Mouse (Mus musculus) forebrain, embryonic 15.5 days (tissue): Measurements from ENCODE around the gene Zfp72. TPM values are rescaled to one million over a fixed set of nuclear protein-coding genes. Genes with fewer than 3 reads are reported as not detected.

Experiments
- ATAC-seq: fragments of 200-750 bp; cut with Nextera tagmentation; replicated peaks from 2 replicates; pipeline ENCODE4 v1.8.0; 2017; ENCODE audit warnings: mild to moderate bottlenecking, moderate TSS enrichment, moderate library complexity
- H3K27ac ChIP-seq: fragments of 300-500 bp; sonication (generic); replicated peaks from 2 replicates; pipeline ENCODE4 v1.5.1; 2015; ENCODE audit warnings: mild to moderate bottlenecking, inconsistent platforms
- H3K27me3 ChIP-seq: fragments of 300-500 bp; sonication (generic); 2 replicates; pipeline ENCODE4 v1.6.1; 2015; ENCODE audit warnings: inconsistent platforms
- H3K36me3 ChIP-seq: fragments of 300-500 bp; sonication (generic); 2 replicates; pipeline ENCODE4 v1.6.1; 2015; ENCODE audit warnings: mild to moderate bottlenecking, inconsistent platforms
- H3K4me1 ChIP-seq: fragments of 300-500 bp; sonication (generic); 2 replicates; pipeline ENCODE4 v1.6.1; 2015; ENCODE audit warnings: inconsistent platforms
- H3K4me2 ChIP-seq: fragments of 300-500 bp; sonication (generic); replicated peaks from 2 replicates; pipeline ENCODE4 v1.6.1; 2015; ENCODE audit warnings: mild to moderate bottlenecking, inconsistent platforms
- H3K4me3 ChIP-seq: fragments of 300-500 bp; sonication (generic); 2 replicates; pipeline ENCODE4 v1.5.1; 2015; ENCODE audit warnings: mild to moderate bottlenecking, inconsistent platforms
- H3K9ac ChIP-seq: fragments of 300-500 bp; sonication (generic); replicated peaks from 2 replicates; pipeline ENCODE4 v1.6.1; 2015; ENCODE audit warnings: mild to moderate bottlenecking, inconsistent platforms
- H3K9me3 ChIP-seq: fragments of 300-500 bp; sonication (generic); 2 replicates; pipeline ENCODE4 v1.6.1; 2016; ENCODE audit warnings: inconsistent platforms
- WGBS: fragments of 180-500 bp; shearing (Covaris S2); methylation state at CpG from one replicate; pipeline ENCODE4 v1.1.7; 2015; ENCODE audit warnings: mixed read lengths; 5-methylcytosine and 5-hydroxymethylcytosine counted together
- polyA plus RNA-seq: library from polyadenylated mRNA; unstranded; fragments of >200 nt; fragmentation: Nextera tagmentation; extraction: Ambion mirVana; gene quantifications from 2 replicates; pipeline ENCODE4 v1.2.1, GENCODE M21; 2015

Zfp72 gene
- 6.3 and 7.0 TPM in 2 replicates for polyA plus RNA-seq

- peak within 1 kb of the TSS; percentile 56 for H3K9ac ChIP-seq
- 2% methylated on average over 14 of the region's 14 CpGs for WGBS
- H3K4me2 ChIP-seq = peak within 1 kb of the TSS; percentile 55
- peak; percentile 96 for ATAC-seq
- no peak within 1 kb of the TSS for H3K27ac ChIP-seq
- H3K4me1 ChIP-seq = peaks cover 8% of the 10 kb centered on the region
- peak within 1 kb of the TSS; percentile 54 for H3K4me3 ChIP-seq
- no peaks in the 10 kb centered on the region for H3K9me3 ChIP-seq
- no peaks in the 10 kb centered on the region for H3K36me3 ChIP-seq
- H3K27me3 ChIP-seq = no peaks in the 10 kb centered on the region
Observed at GRCm38 (mm10) chr13:74390371-74390990, at the start of gene Zfp72. Gene Zfp72 (minus strand): TSS chr13:74390836.

GRCm38 (mm10) chr13:74439895-74440294, 49.3 kb upstream of the Zfp72 start:
- WGBS = 27% methylated on average over 19 of the region's 19 CpGs
- no peak overlapping the region for H3K9ac ChIP-seq
- no peak overlapping the region for H3K27ac ChIP-seq
- no peaks in the 10 kb centered on the region for H3K4me1 ChIP-seq
- no peak overlapping the region for H3K4me2 ChIP-seq
- no peak for ATAC-seq
- H3K9me3 ChIP-seq = peaks cover 37% of the 10 kb centered on the region
- peaks cover 18% of the 10 kb centered on the region for H3K36me3 ChIP-seq
- 0 out of 2 replicates have a peak overlapping the region, but pooled peaks have one; percentile 4 for H3K4me3 ChIP-seq
- no peaks in the 10 kb centered on the region for H3K27me3 ChIP-seq

GRCm38 (mm10) chr13:74399298-74399839, 8.7 kb upstream of the Zfp72 start, which contains the start of gene Ftl1-ps1:
Gene Ftl1-ps1 (plus strand): TSS chr13:74399694.
- peaks cover 5% of the 10 kb centered on the region; the same call in 1 of the 2 replicates for H3K27me3 ChIP-seq
- no peaks in the 10 kb centered on the region for H3K4me1 ChIP-seq
- H3K9me3 ChIP-seq = no peaks in the 10 kb centered on the region
- H3K36me3 ChIP-seq = no peaks in the 10 kb centered on the region
- ATAC-seq = no peak
- H3K4me2 ChIP-seq = no peak within 1 kb of the TSS
- no peak within 1 kb of the TSS for H3K4me3 ChIP-seq
- 8% methylated on average over 11 of the region's 11 CpGs for WGBS
- H3K9ac ChIP-seq = no peak within 1 kb of the TSS
- H3K27ac ChIP-seq = no peak within 1 kb of the TSS

GRCm38 (mm10) chr13:74391156-74391555, 520 bp upstream of the Zfp72 start:
- no peaks in the 10 kb centered on the region for H3K9me3 ChIP-seq
- WGBS = 72% methylated on average over 2 of the region's 2 CpGs
- H3K27ac ChIP-seq = no peak overlapping the region
- H3K27me3 ChIP-seq = no peaks in the 10 kb centered on the region
- H3K4me2 ChIP-seq = no peak overlapping the region
- peaks cover 8% of the 10 kb centered on the region for H3K4me1 ChIP-seq
- H3K4me3 ChIP-seq = no peak overlapping the region
- no peaks in the 10 kb centered on the region for H3K36me3 ChIP-seq
- ATAC-seq = peak; percentile 41
- no peak overlapping the region for H3K9ac ChIP-seq

GRCm38 (mm10) chr13:74389730-74390129, 906 bp downstream of the Zfp72 start:
- Histone ChIP-seq H3K9me3 (no peaks in the 10 kb centered on the region), H3K4me1 (peaks cover 8% of the 10 kb centered on the region), H3K27ac (no peak overlapping the region), H3K9ac (no peak overlapping the region), H3K36me3 (no peaks in the 10 kb centered on the region), H3K4me3 (peak overlapping the region; percentile 54), H3K27me3 (no peaks in the 10 kb centered on the region), H3K4me2 (peak overlapping the region; percentile 55)
- WGBS = 76% methylated on average over 6 of the region's 6 CpGs
- no peak for ATAC-seq

GRCm38 (mm10) chr13:74382289-74382688, 8.3 kb downstream of the Zfp72 start:
- 6% methylated on average over 3 of the region's 3 CpGs for WGBS
- Histone ChIP-seq H3K36me3 (no peaks in the 10 kb centered on the region), H3K27me3 (no peaks in the 10 kb centered on the region), H3K4me1 (peaks cover 15% of the 10 kb centered on the region), H3K9me3 (no peaks in the 10 kb centered on the region), H3K27ac (0 out of 2 replicates have a peak overlapping the region, but pooled peaks have one; percentile 6), H3K9ac (no peak overlapping the region), H3K4me2 (no peak overlapping the region), H3K4me3 (no peak overlapping the region)
- peak; percentile 44; the same call in 1 of the 2 replicates for ATAC-seq

- H3K9ac ChIP-seq = no peak overlapping the region
- H3K36me3 ChIP-seq = no peaks in the 10 kb centered on the region
- no peak overlapping the region for H3K4me3 ChIP-seq
- H3K4me2 ChIP-seq = 0 out of 2 replicates have a peak overlapping the region, but pooled peaks have one; percentile 5
- no peaks in the 10 kb centered on the region for H3K27me3 ChIP-seq
- 0 out of 2 replicates have a peak overlapping the region, but pooled peaks have one; percentile 6 for H3K27ac ChIP-seq
- peak; percentile 78 for ATAC-seq
- no peaks in the 10 kb centered on the region for H3K9me3 ChIP-seq
- H3K4me1 ChIP-seq = peaks cover 15% of the 10 kb centered on the region
- 57% methylated on average over 10 of the region's 10 CpGs for WGBS
Observed at GRCm38 (mm10) chr13:74381533-74382276, 8.9 kb downstream of the Zfp72 start.

GRCm38 (mm10) chr13:74363859-74364235, 26.8 kb downstream of the Zfp72 start, which contains the start of gene Lrrc14b:
Gene Lrrc14b (minus strand): TSS chr13:74364005.
- H3K9ac ChIP-seq = no peak within 1 kb of the TSS
- H3K36me3 ChIP-seq = peaks cover 20% of the 10 kb centered on the region
- H3K4me2 ChIP-seq = no peak within 1 kb of the TSS
- H3K27ac ChIP-seq = no peak within 1 kb of the TSS
- 75% methylated on average over 8 of the region's 8 CpGs for WGBS
- H3K9me3 ChIP-seq = no peaks in the 10 kb centered on the region
- no peak within 1 kb of the TSS for H3K4me3 ChIP-seq
- no peak for ATAC-seq
- no peaks in the 10 kb centered on the region for H3K27me3 ChIP-seq
- no peaks in the 10 kb centered on the region for H3K4me1 ChIP-seq

- no peak for ATAC-seq
- WGBS = 90% methylated on average over 13 of the region's 13 CpGs
- H3K9ac ChIP-seq = no peak overlapping the region
Observed at GRCm38 (mm10) chr13:74363176-74363858, 27.3 kb downstream of the Zfp72 start.

GRCm38 (mm10) chr13:74362218-74362617, 28.4 kb downstream of the Zfp72 start:
- 0 out of 2 replicates have a peak, but pooled peaks have one; percentile 12 for ATAC-seq
- H3K4me2 ChIP-seq = no peak overlapping the region
- no peaks in the 10 kb centered on the region for H3K9me3 ChIP-seq
- H3K9ac ChIP-seq = no peak overlapping the region
- no peaks in the 10 kb centered on the region for H3K4me1 ChIP-seq
- WGBS = 79% methylated on average over 2 of the region's 2 CpGs
- H3K27me3 ChIP-seq = no peaks in the 10 kb centered on the region
- no peak overlapping the region for H3K4me3 ChIP-seq
- no peak overlapping the region for H3K27ac ChIP-seq
- peaks cover 33% of the 10 kb centered on the region for H3K36me3 ChIP-seq

More at GRCm38 (mm10) chr13:74363176-74363858, 27.3 kb downstream of the Zfp72 start:
- Histone ChIP-seq H3K4me3 (no peak overlapping the region), H3K27ac (no peak overlapping the region), H3K27me3 (no peaks in the 10 kb centered on the region), H3K4me1 (no peaks in the 10 kb centered on the region), H3K9me3 (no peaks in the 10 kb centered on the region), H3K4me2 (no peak overlapping the region), H3K36me3 (peaks cover 25% of the 10 kb centered on the region)

GRCm38 (mm10) chr13:74356491-74356890, 34.1 kb downstream of the Zfp72 start:
- Histone ChIP-seq H3K4me3 (no peak overlapping the region), H3K9ac (no peak overlapping the region), H3K27me3 (no peaks in the 10 kb centered on the region), H3K36me3 (peaks cover 53% of the 10 kb centered on the region), H3K27ac (no peak overlapping the region), H3K9me3 (no peaks in the 10 kb centered on the region), H3K4me2 (no peak overlapping the region), H3K4me1 (no peaks in the 10 kb centered on the region)
- WGBS = 96% methylated on average over 13 of the region's 13 CpGs
- ATAC-seq = no peak
